Mouse (Mus musculus) right cerebral cortex, adult 2 months (tissue): ENCODE data around the gene Naa38.
A peak's percentile ranks its signal among the peaks of the same experiment; 100 is the strongest.

Experiments
- DNase-seq, 2 experiments: peaks; one replicate each; pipeline ENCODE4 v3.0.0; 2021 to 2022; ENCODE audit warnings: low spot score in 2 of 2

Naa38 gene

DNA sequence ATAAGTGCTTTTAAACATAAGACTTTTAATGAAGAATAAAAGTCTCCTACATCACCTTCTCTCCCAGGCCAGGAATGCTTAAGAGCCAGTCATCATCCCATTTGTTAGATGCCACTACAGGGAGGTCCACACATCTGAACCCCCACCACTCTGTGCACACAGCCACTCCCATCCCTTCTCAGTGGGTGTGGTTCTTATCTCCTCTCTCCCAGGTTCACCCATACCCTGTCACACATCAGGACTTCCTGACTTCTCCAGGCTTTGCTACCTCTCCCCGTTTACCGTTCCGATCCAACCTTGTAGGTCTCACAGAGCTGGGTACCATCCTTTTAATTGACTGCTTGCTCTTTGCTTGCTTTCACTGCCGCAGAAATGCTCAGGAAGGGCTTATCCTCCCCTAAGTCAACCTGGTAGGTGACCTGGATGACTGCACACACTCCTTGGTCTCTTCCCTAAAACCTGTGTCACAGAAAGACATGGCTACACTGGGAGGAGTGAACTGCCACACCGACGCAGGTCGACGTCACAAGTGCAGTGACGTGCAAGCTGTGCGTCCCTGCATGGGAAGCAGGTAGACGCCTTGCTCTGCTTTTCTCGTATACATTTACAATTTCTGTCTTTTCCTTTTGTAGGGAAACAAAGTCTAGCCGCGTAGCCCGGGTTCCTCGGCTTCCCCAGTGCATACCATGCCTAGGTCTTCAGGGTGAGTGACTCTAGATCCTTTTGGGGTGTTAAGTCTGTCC, 21.9 kb upstream of the Naa38 start:
- no peak for DNase-seq

- DNase-seq, result no peak
These were observed 19.6 kb upstream of the Naa38 start for GRCm38 (mm10) chr11:69375646-69376045.

GRCm38 (mm10) chr11:69377766-69378165, 17.5 kb upstream of the Naa38 start:
- no peak for DNase-seq

GRCm38 (mm10) chr11:69379600-69379999, 15.7 kb upstream of the Naa38 start:
- DNase-seq, result no peak

DNA sequence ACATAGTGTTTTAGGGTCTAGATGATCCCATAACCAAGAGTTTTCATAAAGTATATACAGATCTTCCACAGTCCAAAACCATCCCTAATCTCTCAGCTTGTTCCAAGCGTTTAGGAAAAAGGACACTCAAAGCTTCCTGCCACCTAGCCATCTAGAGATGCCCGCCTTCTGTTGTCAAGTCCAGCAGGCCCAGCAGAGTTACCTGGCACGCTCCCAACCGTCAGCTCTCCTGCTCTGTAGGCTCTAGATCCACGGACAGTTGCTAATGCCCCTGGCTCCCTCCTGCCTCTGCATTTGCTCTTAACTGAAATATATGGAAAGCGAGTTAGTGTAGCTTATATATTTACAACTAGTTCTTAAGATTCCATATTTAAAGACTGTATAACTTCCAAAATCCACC, 13.9 kb upstream of the Naa38 start:
- no peak for DNase-seq

- DNase-seq, result no peak
These were observed 12.7 kb upstream of the Naa38 start for GRCm38 (mm10) chr11:69382478-69383105.

GRCm38 (mm10) chr11:69384979-69385378, 10.3 kb upstream of the Naa38 start:
- DNase-seq, result no peak

GRCm38 (mm10) chr11:69386758-69387157, 8.5 kb upstream of the Naa38 start:
- no peak for DNase-seq

GRCm38 (mm10) chr11:69388680-69389079, 6.6 kb upstream of the Naa38 start:
- no peak for DNase-seq

DNA sequence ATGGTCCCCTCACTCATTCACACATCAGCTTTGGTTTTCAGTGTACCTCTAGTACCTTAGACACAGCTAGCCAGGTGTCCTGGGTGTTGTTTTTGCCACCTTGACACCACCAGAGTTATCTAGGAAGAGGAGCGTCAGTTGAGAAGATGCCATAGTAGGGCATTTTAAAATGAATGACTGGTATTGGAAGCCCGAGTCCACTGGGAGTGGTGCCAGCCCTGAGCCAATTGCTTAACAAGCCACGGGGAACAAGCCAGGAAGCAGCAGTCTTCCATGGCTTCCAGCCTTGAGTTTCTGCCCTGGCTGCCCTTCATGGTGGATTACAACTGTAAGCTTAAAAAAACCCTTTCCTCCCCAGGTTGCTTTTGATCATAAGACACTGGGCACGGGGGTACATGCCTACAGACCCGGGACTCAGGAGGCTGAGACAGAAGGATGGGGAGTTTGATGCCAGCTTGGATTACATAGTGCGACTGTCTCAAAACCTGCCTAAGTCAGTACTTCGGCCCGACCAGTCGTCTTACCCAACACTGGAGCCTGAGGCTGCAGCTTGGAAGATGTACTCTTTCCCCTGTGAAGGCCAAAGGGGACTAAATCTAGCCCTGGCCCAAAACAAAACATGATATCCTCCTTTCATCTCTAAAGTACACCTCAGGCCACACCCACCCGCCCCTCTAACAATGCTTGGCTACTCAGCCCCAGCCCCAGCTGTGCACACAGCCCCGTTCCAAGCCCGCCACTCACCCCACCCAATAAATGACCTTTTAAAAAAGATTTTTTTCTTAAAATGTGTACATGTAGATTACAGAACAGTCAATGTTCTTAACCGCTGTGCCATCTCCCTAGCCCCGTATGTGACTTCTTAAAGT, 5.5 kb upstream of the Naa38 start:
- DNase-seq, result peak in 1 of 2 experiments; percentile 53

DNA sequence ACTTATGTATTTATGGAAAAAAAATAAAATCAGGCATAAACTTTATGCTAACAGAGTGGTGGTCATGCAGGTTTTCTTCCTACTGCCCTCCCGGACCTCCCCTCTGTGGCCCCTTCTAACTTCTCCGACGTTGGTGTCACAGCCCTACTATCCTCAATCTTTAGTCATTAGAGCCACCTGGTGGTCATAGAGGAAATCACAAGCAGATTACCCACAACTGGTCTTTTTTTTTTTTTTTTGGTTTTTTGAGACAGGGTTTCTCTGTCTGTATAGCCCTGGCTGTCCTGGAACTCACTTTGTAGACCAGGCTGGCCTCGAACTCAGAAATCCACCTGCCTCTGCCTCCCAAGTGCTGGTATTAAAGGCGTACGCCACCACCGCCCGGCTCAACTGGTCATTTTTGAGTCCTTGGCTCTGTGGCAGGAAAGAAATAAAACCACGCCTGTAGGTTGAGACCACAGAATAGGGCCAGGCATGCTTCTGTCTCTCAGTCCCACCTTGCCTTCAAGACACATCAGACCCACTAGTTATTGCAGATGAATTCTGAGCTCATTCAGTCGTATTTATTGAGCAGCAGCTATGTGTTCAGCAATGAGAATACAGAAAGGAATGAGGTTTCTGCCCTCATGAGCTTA, 4.8 kb upstream of the Naa38 start:
- peak; percentile 78 to 79 for DNase-seq

- DNase-seq, result peak in 1 of 2 experiments; percentile 27
These were observed 608 bp upstream of the Naa38 start for GRCm38 (mm10) chr11:69394591-69395167.

GRCm38 (mm10) chr11:69395634-69396373, 517 bp downstream of the Naa38 start:
- peak; percentile 94 to 97 for DNase-seq

DNA sequence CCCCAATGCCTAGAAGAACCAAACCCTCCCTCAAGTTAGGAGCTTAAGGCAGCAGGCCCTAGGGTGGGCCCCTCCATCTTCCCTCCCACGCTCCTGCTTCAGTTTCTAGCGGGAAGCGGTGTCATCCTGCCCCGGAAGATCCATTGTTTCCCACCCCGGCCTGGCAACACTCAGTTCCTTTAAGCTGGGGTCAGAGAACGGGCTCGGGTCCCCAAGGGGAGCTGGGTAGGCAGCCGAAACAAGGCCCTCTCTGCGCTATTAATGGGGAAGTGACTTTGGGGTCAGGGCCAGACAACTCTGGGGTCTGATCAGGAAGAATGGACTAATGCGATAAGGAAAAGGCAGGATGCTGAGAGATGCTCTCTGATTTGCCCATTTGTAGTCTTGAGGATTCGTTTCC, 1.5 kb downstream of the Naa38 start:
- no peak for DNase-seq

GRCm38 (mm10) chr11:69397581-69398057, 2.3 kb downstream of the Naa38 start:
- DNase-seq, result peak in 1 of 2 experiments; percentile 33

- DNase-seq, result peak in 1 of 2 experiments; percentile 34
These were observed 2.8 kb downstream of the Naa38 start, which contains the start of gene Tmem88 for GRCm38 (mm10) chr11:69398059-69398458. Tmem88 (minus strand) TSS chr11:69398234.

- DNase-seq, result no peak
These were observed 3.4 kb downstream of the Naa38 start for GRCm38 (mm10) chr11:69398486-69399200.

- DNase-seq, result peak in 1 of 2 experiments; percentile 25
These were observed 4.2 kb downstream of the Naa38 start for GRCm38 (mm10) chr11:69399201-69400082.
